Mouse (Mus musculus) ES-Bruce4 (cell line): ENCODE data around the gene Olfr572. TPM values are rescaled to one million over a fixed set of nuclear protein-coding genes. Genes with fewer than 3 reads are reported as not detected.

Source experiments
- H3K27ac ChIP-seq: 2 replicates; pipeline ENCODE4 v1.5.1; 2012; ENCODE audit warnings: low read length, inconsistent platforms; ENCODE audit not compliant: insufficient read depth
- H3K27me3 ChIP-seq: 2 replicates; pipeline ENCODE4 v1.6.1; 2012; ENCODE audit warnings: mild to moderate bottlenecking, low read length, inconsistent platforms; ENCODE audit not compliant: control insufficient read depth, poor library complexity, insufficient read depth, severe bottlenecking
- H3K36me3 ChIP-seq: 2 replicates; pipeline ENCODE4 v1.6.1; 2012; ENCODE audit warnings: inconsistent platforms, mild to moderate bottlenecking, low read length, moderate library complexity; ENCODE audit not compliant: control insufficient read depth, poor library complexity, insufficient read depth, severe bottlenecking
- H3K4me1 ChIP-seq: one replicate; pipeline ENCODE4 v1.8.1; 2011; ENCODE audit warnings: low read length; ENCODE audit not compliant: control insufficient read depth, insufficient read depth
- H3K4me3 ChIP-seq: 2 replicates; pipeline ENCODE4 v1.5.1; 2011; ENCODE audit warnings: low read depth, mild to moderate bottlenecking, low read length
- H3K9ac ChIP-seq: 2 replicates; pipeline ENCODE4 v1.6.1; 2012; ENCODE audit warnings: low read depth, mild to moderate bottlenecking, inconsistent platforms; ENCODE audit not compliant: poor library complexity, severe bottlenecking
- H3K9me3 ChIP-seq: replicated peaks from 2 replicates; pipeline ENCODE4 v1.6.1; 2012; ENCODE audit warnings: mild to moderate bottlenecking, low read length, inconsistent platforms; ENCODE audit not compliant: control insufficient read depth, poor library complexity, insufficient read depth, severe bottlenecking
- CTCF ChIP-seq: IDR thresholded peaks from one replicate; pipeline ENCODE4 v1.8.1; 2011; ENCODE audit warnings: low read depth, low read length
- EP300 ChIP-seq: IDR thresholded peaks from 2 replicates; pipeline ENCODE4 v1.6.1; 2011; ENCODE audit warnings: low read depth, low read length; ENCODE audit not compliant: insufficient read depth
- POLR2A ChIP-seq: IDR thresholded peaks from one replicate; pipeline ENCODE4 v1.8.1; 2011; ENCODE audit warnings: low read length; ENCODE audit not compliant: insufficient read depth
- polyA plus RNA-seq: library from polyadenylated mRNA; stranded (reverse); fragments of >200 nt; gene quantifications from 2 replicates; pipeline ENCODE4 v1.2.4, GENCODE M21; 2011; ENCODE audit warnings: low read depth; ENCODE audit not compliant: missing spikeins, insufficient read depth, insufficient read length

The Olfr572 gene
- not detected in 2 replicates for polyA plus RNA-seq

DNA sequence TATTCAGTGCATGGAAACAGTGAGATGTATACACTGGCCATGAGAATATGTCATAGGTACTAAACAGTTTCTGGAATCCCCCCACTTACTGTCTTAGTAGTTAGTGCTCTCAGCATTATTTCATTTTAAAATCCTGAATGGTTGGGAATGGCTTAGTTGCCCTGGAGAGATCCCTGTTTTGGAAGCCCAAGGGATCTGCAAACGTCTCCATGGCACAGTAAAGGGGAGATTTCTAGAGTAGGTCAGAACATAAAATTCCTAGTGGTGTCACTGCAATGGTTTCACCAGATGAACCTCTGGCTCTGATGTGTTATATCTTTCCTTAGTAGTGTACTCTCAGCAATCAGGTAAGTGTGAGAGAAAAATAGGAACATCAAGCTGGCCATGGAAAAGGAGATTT lies at the start of gene Olfr572:
TSS of gene Olfr572 (plus strand) at position 301 of the 400 bp plus-strand sequence.
- TF ChIP-seq CTCF, result no peak
- TF ChIP-seq POLR2A, result no peak
- TF ChIP-seq EP300, result no peak
- H3K4me1 ChIP-seq, result no peaks in the 10 kb centered on the region
- no peaks in the 10 kb centered on the region for H3K27me3 ChIP-seq
- H3K27ac ChIP-seq, result no peak within 1 kb of the TSS
- no peak within 1 kb of the TSS for H3K4me3 ChIP-seq
- H3K36me3 ChIP-seq, result no peaks in the 10 kb centered on the region
- no peaks in the 10 kb centered on the region for H3K9me3 ChIP-seq
- H3K9ac ChIP-seq, result no peak within 1 kb of the TSS

DNA sequence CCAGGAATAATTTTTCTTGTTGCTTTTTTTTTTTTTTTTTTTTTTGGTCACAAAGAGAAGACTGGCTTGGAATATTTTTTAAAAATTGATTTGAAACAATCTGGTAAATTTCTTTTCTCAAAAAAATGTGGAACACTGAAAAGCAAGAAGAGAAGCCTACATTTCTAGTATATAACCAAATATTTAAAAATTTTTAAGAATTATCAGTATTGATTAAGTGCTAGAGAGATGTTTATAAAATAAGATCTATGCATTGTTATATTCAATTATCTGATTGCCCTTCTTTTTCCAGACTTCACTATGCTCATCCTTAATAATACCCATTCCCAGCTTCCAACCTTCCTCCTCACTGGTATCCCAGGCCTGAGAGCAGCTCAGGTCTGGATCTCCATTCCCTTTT lies 47.4 kb upstream of the Olfr572 start, which contains the start of gene Olfr568:
TSS of gene Olfr568 (plus strand) at position 301 of the 400 bp plus-strand sequence.
- Histone ChIP-seq H3K27ac (no peak within 1 kb of the TSS), H3K4me1 (no peaks in the 10 kb centered on the region), H3K27me3 (no peaks in the 10 kb centered on the region), H3K9me3 (no peaks in the 10 kb centered on the region), H3K9ac (no peak within 1 kb of the TSS), H3K36me3 (no peaks in the 10 kb centered on the region), H3K4me3 (no peak within 1 kb of the TSS)
- TF ChIP-seq CTCF (no peak), POLR2A (no peak), EP300 (no peak)

DNA sequence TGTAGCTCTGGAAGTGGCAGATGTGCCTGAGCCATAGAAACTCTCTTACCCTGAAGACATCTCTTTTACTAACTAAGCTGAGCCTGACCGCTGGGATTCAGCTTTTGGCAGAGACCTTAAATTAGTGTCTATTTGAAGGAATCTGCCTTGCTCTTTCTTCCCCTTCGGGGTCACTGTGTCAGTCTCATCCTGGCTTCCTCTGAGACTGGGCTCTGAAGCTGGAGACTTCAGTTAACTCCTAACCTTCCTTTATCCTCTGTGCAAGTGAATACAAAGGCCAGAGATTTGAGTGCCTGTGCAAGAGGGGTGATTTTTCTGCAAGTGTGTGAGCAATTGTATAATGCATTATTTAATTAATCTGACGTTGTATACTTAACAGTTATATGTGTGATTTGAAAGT lies 33.4 kb upstream of the Olfr572 start, which contains the start of gene Olfr569:
TSS of gene Olfr569 (minus strand) at position 101 of the 400 bp plus-strand sequence.
- no peak within 1 kb of the TSS for H3K27ac ChIP-seq
- H3K9me3 ChIP-seq, result no peaks in the 10 kb centered on the region
- H3K9ac ChIP-seq, result no peak within 1 kb of the TSS
- TF ChIP-seq CTCF (no peak), EP300 (no peak), POLR2A (no peak)
- H3K36me3 ChIP-seq, result no peaks in the 10 kb centered on the region
- H3K27me3 ChIP-seq, result no peaks in the 10 kb centered on the region
- H3K4me3 ChIP-seq, result no peak within 1 kb of the TSS
- no peaks in the 10 kb centered on the region for H3K4me1 ChIP-seq

DNA sequence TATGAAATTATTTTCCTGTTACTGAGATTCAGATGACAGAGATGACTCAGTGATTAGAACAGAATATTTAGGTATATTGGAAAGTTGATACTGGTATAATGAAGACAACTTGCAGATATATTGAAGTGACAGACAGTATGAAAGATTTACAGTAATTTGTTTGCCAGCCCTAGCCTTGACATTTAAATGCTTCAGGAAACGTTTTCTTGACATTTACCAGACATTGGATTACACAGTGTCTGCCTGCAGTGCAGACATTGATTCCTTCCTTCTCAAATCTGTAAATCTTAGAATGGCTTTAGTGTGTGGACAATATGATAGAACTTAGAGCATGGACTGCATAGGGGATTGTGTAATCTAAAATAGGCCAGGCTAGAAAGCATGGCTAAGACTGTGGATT lies 8.9 kb upstream of the Olfr572 start:
- no peak overlapping the region for H3K9ac ChIP-seq
- H3K4me3 ChIP-seq, result no peak overlapping the region
- no peaks in the 10 kb centered on the region for H3K27me3 ChIP-seq
- H3K27ac ChIP-seq, result no peak overlapping the region
- H3K4me1 ChIP-seq, result no peaks in the 10 kb centered on the region
- TF ChIP-seq EP300, result no peak
- TF ChIP-seq POLR2A, result no peak
- no peak for TF ChIP-seq CTCF
- no peaks in the 10 kb centered on the region for H3K9me3 ChIP-seq
- no peaks in the 10 kb centered on the region for H3K36me3 ChIP-seq

DNA sequence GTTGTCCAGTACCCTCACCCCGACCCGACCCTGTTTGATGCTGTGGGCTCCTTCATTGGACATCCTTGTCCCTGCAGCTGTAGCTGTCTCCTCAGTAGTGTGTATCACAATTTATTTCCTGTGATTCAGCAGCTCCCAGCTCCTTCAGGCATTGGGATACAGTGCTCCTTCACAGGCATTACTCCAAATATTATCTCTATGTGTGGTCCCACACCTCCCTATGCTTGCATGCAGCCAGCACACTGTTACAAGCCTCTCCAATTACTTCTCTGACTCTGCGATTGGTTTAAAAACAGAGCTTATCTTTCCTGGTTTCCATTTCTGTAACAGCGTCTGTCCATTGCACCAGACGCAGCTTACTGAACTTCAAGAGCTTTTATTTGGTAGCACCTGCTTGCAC lies 7.8 kb upstream of the Olfr572 start:
- H3K9ac ChIP-seq, result no peak overlapping the region
- no peaks in the 10 kb centered on the region for H3K4me1 ChIP-seq
- no peak overlapping the region for H3K4me3 ChIP-seq
- no peaks in the 10 kb centered on the region for H3K36me3 ChIP-seq
- H3K27me3 ChIP-seq, result no peaks in the 10 kb centered on the region
- no peaks in the 10 kb centered on the region for H3K9me3 ChIP-seq
- TF ChIP-seq CTCF (no peak), EP300 (no peak), POLR2A (no peak)
- H3K27ac ChIP-seq, result no peak overlapping the region

DNA sequence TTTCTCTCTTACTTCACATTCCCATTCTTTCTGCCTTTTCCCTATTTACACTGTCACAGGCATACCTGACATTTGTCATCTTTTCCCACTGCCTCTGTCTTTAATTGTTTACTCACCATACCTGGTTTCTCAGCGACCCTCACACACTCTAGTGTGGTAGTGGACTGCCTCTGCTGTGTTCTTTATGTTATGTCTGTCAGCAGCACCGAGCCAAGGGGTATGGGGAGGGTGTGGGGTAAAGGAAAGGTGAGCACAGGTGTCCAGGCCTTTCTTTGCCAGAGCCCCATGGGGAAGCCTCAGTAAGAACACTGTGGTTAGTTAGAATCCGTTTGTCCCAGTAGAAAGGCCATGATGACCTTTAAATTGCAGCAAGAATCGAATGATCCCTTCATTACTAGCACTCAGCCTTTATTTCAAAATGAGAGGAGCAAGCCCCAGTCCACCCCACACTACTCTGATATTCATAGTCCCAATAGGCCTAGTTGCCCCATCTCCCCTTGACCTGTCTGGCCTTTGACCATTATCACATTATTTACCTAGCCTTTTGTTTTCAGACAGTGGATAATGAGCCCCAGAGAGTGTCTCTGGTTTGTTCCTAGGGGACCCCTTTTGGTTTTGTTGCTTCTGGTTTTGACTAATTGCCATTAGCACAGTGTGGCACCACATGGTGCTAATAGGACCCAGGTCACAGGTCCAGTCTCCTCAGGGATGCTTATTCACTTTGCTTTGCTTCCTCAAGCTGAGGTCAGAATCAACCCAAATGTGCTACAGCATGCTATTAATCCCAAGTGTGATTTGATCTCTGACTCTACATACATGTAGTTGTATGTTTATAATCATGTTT lies 7.0 kb upstream of the Olfr572 start, which contains the start of gene Olfr571:
TSS of gene Olfr571 (minus strand) at position 505 of the 844 bp plus-strand sequence.
- H3K4me3 ChIP-seq, result no peak within 1 kb of the TSS
- H3K4me1 ChIP-seq, result no peaks in the 10 kb centered on the region
- H3K9ac ChIP-seq, result no peak within 1 kb of the TSS
- H3K36me3 ChIP-seq, result no peaks in the 10 kb centered on the region
- H3K27me3 ChIP-seq, result no peaks in the 10 kb centered on the region
- no peak within 1 kb of the TSS for H3K27ac ChIP-seq
- TF ChIP-seq CTCF, result no peak
- no peak for TF ChIP-seq POLR2A
- TF ChIP-seq EP300, result no peak
- H3K9me3 ChIP-seq, result no peaks in the 10 kb centered on the region
